Mouse (Mus musculus): ENCODE data around the gene Ptprd.

The Ptprd gene

GRCm38 (mm10) chr4:76941382-76942360 lies 1270.1 kb downstream of the Ptprd start:
- DNase-seq (ENCODE audit: extremely low read depth, low read depth, low spot score) = no peak

GRCm38 (mm10) chr4:76931559-76931958 lies 1280.2 kb downstream of the Ptprd start:
- no peak for DNase-seq (ENCODE audit: extremely low read depth, low read depth, low spot score)

GRCm38 (mm10) chr4:76913532-76914150 lies 1298.1 kb downstream of the Ptprd start:
- no peak for DNase-seq (ENCODE audit: extremely low read depth, low read depth, low spot score)

- no peak for DNase-seq (ENCODE audit: extremely low read depth, low read depth, low spot score)
Observed at GRCm38 (mm10) chr4:76901692-76902091, 1310.1 kb downstream of the Ptprd start.

GRCm38 (mm10) chr4:76889669-76890068 lies 1322.1 kb downstream of the Ptprd start:
- no peak for DNase-seq (ENCODE audit: extremely low read depth, low read depth, low spot score)

GRCm38 (mm10) chr4:76881610-76882009 lies 1330.2 kb downstream of the Ptprd start:
- DNase-seq (ENCODE audit: extremely low read depth, low read depth, low spot score) = no peak

- DNase-seq (ENCODE audit: extremely low read depth, low read depth, low spot score) = no peak
Observed at GRCm38 (mm10) chr4:76870971-76871370, 1340.8 kb downstream of the Ptprd start.

- DNase-seq (ENCODE audit: extremely low read depth, low read depth, low spot score) = no peak
Observed at GRCm38 (mm10) chr4:76865585-76865984, 1346.2 kb downstream of the Ptprd start.

- no peak for DNase-seq (ENCODE audit: extremely low read depth, low read depth, low spot score)
Observed at GRCm38 (mm10) chr4:76846265-76846664, 1365.5 kb downstream of the Ptprd start.

GRCm38 (mm10) chr4:76839016-76839415 lies 1372.7 kb downstream of the Ptprd start:
- DNase-seq (ENCODE audit: extremely low read depth, low read depth, low spot score) = no peak

- DNase-seq (ENCODE audit: extremely low read depth, low read depth, low spot score) = no peak
Observed at GRCm38 (mm10) chr4:76812138-76812537, 1399.6 kb downstream of the Ptprd start.

GRCm38 (mm10) chr4:76802708-76803107 lies 1409.1 kb downstream of the Ptprd start:
- no peak for DNase-seq (ENCODE audit: extremely low read depth, low read depth, low spot score)

GRCm38 (mm10) chr4:76798010-76799007 lies 1413.5 kb downstream of the Ptprd start:
- no peak for DNase-seq (ENCODE audit: extremely low read depth, low read depth, low spot score)

GRCm38 (mm10) chr4:76785389-76785788 lies 1426.4 kb downstream of the Ptprd start:
- DNase-seq (ENCODE audit: extremely low read depth, low read depth, low spot score) = no peak

GRCm38 (mm10) chr4:76779558-76780124 lies 1432.1 kb downstream of the Ptprd start:
- DNase-seq (ENCODE audit: extremely low read depth, low read depth, low spot score) = no peak

- no peak for DNase-seq (ENCODE audit: extremely low read depth, low read depth, low spot score)
Observed at GRCm38 (mm10) chr4:76766918-76767317, 1444.8 kb downstream of the Ptprd start.

GRCm38 (mm10) chr4:76766429-76766828 lies 1445.3 kb downstream of the Ptprd start:
- no peak for DNase-seq (ENCODE audit: extremely low read depth, low read depth, low spot score)

GRCm38 (mm10) chr4:76750709-76751108 lies 1461.1 kb downstream of the Ptprd start:
- no peak for DNase-seq (ENCODE audit: extremely low read depth, low read depth, low spot score)

GRCm38 (mm10) chr4:76735831-76736230 lies 1475.9 kb downstream of the Ptprd start:
- DNase-seq (ENCODE audit: extremely low read depth, low read depth, low spot score) = no peak

GRCm38 (mm10) chr4:76675726-76676125 lies 1536.0 kb downstream of the Ptprd start:
- no peak for DNase-seq (ENCODE audit: extremely low read depth, low read depth, low spot score)

GRCm38 (mm10) chr4:76673224-76673623 lies 1538.5 kb downstream of the Ptprd start:
- DNase-seq (ENCODE audit: extremely low read depth, low read depth, low spot score) = no peak
